Mouse (Mus musculus) C2C12 (cell line): ENCODE measurements around the gene Palm3. TPM values are rescaled to one million over a fixed set of nuclear protein-coding genes. Genes with fewer than 3 reads are reported as not detected.
A peak's percentile ranks its signal among the peaks of the same experiment; 100 is the strongest.

Experiments
- H3K27me3 ChIP-seq: one replicate; pipeline ENCODE4 v1.6.1; 2011; ENCODE audit not compliant: control insufficient read depth, insufficient read depth, insufficient read length
- H3K36me3 ChIP-seq: one replicate; pipeline ENCODE4 v1.6.1; 2011; ENCODE audit not compliant: control insufficient read depth, insufficient read depth
- H3K4me3 ChIP-seq: one replicate; pipeline ENCODE4 v1.5.1; 2011; ENCODE audit warnings: mild to moderate bottlenecking, control low read depth; ENCODE audit not compliant: poor library complexity, insufficient read depth, severe bottlenecking
- H3K79me2 ChIP-seq: one replicate; pipeline ENCODE4 v1.6.1; 2011; ENCODE audit not compliant: control insufficient read depth, insufficient read depth
- H3K79me3 ChIP-seq: one replicate; pipeline ENCODE4 v1.6.1; 2011; ENCODE audit warnings: low read depth, control low read depth
- H3ac ChIP-seq: one replicate; pipeline ENCODE3; 2011; ENCODE audit warnings: low read depth; ENCODE audit not compliant: control insufficient read depth, insufficient read length
- CEBPB ChIP-seq: IDR thresholded peaks from one replicate; pipeline ENCODE4 v1.6.1; 2011; ENCODE audit warnings: low read depth, mild to moderate bottlenecking, control low read depth, moderate library complexity
- CTCF ChIP-seq: IDR thresholded peaks from one replicate; pipeline ENCODE4 v1.5.1; 2011; ENCODE audit not compliant: control insufficient read depth, insufficient read depth, insufficient read length
- FOSL1 ChIP-seq: IDR thresholded peaks from one replicate; pipeline ENCODE4 v1.8.0; 2011; ENCODE audit warnings: mild to moderate bottlenecking, low read length; ENCODE audit not compliant: poor library complexity, insufficient read depth, severe bottlenecking
- MAX ChIP-seq: IDR thresholded peaks from one replicate; pipeline ENCODE4 v1.6.1; 2011; ENCODE audit warnings: mild to moderate bottlenecking, control low read depth
- MYOD1 ChIP-seq: IDR thresholded peaks from one replicate; pipeline ENCODE4 v1.6.1; 2011; ENCODE audit warnings: low read depth; ENCODE audit not compliant: control insufficient read depth, insufficient read length
- MYOG ChIP-seq: IDR thresholded peaks from one replicate; pipeline ENCODE4 v1.6.1; 2011; ENCODE audit not compliant: control insufficient read depth, insufficient read length; ENCODE audit errors: extremely low read depth
- USF1 ChIP-seq: IDR thresholded peaks from one replicate; pipeline ENCODE4 v1.6.1; 2011; ENCODE audit warnings: low read depth, mild to moderate bottlenecking, control low read depth, moderate library complexity
- polyA plus RNA-seq: library from polyadenylated mRNA; unstranded; fragments of >200 nt; fragmentation: generic; extraction: Trizol; gene quantifications from one replicate; pipeline ENCODE4 v1.2.1, GENCODE M21; 2012; ENCODE audit warnings: missing spikeins

The Palm3 gene
- polyA plus RNA-seq, 1 experiment, result 3.5 TPM

DNA sequence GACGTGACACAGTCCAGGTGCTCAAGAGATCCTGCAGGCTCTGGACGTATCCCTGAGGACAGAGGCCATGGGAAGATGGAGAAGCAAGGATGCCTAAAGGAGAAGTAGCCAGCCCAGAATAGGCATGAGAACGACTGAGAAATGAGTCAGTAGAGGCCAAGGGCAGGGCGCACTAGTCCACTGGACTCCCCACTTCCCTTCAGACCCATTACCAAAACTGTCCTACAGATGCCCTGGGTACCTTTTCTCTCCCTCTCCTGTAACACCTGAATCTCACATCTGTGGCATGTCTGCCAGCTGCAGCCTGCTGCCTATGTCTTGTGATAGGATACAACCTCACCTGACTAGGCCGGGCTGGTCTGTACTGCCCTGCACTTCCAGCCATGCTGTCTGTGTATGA, 49.0 kb downstream of the Palm3 start:
- Histone ChIP-seq H3ac (no peak overlapping the region), H3K27me3 (no peaks in the 10 kb centered on the region), H3K79me2 (peaks cover 62% of the 10 kb centered on the region), H3K4me3 (no peak overlapping the region), H3K36me3 (no peaks in the 10 kb centered on the region), H3K79me3 (peaks cover 29% of the 10 kb centered on the region)
- TF ChIP-seq CEBPB (no peak), MYOD1 (no peak), USF1 (no peak), CTCF (no peak), FOSL1 (no peak), MAX (no peak), MYOG (no peak)

DNA sequence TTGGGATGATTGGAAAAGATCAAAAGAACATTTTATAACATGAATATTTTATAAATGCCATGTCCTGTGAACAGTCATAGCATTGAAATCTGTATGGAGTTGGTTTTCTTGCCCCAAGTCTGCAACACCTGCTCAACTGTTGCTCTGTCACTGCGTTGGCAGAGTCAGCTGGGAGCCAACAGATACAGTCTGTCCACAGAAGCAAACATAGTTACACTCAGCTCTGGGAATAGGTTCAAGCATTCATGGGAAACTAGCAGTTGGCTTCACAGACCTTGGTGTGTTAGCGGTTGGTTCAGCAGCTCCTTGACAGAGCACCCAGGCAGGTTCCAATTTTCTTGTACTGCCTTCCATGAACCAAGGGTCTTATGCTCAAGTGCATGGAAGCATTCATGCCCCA, 49.4 kb downstream of the Palm3 start:
- Histone ChIP-seq H3K4me3 (no peak overlapping the region), H3ac (no peak overlapping the region), H3K36me3 (no peaks in the 10 kb centered on the region), H3K79me2 (peaks cover 62% of the 10 kb centered on the region), H3K79me3 (peaks cover 29% of the 10 kb centered on the region), H3K27me3 (no peaks in the 10 kb centered on the region)
- no peak for TF ChIP-seq CEBPB
- no peak for TF ChIP-seq FOSL1
- TF ChIP-seq USF1, result no peak
- TF ChIP-seq CTCF, result no peak
- no peak for TF ChIP-seq MYOG
- no peak for TF ChIP-seq MYOD1
- no peak for TF ChIP-seq MAX

DNA sequence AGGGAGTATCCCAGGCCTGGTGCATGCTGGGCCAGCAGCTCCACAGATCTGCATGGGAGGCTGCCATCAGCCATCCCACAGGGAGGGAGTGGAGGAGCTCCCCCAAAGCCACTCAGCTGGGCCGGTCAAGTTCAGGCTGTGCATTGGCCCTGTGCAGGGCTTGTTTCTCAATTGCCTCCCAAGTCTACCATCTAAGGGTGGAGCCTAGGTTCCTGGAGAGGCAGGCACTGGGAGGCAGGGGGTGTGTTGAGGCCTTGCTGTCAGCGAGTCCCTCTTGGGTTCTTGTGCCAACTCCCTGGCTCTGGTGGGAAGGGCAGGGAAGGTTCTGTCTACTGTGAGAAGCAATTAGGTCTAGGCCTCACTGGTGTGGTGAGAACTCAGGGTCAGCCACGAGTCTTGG, 50.6 kb downstream of the Palm3 start:
- H3ac ChIP-seq, result no peak overlapping the region
- H3K79me2 ChIP-seq, result peaks cover 62% of the 10 kb centered on the region
- peaks cover 29% of the 10 kb centered on the region for H3K79me3 ChIP-seq
- H3K4me3 ChIP-seq, result no peak overlapping the region
- H3K27me3 ChIP-seq, result no peaks in the 10 kb centered on the region
- H3K36me3 ChIP-seq, result no peaks in the 10 kb centered on the region
- TF ChIP-seq MYOD1 (no peak), USF1 (no peak), FOSL1 (no peak), MAX (no peak), MYOG (no peak), CEBPB (no peak)

DNA sequence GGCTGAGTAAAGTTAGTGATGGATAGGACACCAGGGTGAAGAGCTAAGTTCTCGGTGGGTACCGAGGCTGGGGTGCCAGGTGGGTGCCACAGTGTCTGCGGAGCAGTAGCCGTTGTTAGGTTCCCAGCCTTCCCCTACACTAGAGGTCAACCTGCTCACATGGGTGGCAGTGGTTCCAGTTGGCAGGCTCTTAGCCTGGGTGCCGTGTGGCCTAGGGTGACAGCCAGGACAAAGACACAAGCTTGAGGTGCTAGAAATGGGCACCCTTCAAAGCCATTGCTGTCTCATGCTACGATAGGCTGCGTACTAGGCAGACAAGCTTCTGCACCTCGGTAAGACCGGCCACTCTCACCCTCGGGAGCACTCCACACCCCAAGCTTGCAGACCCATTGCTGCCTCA, 51.0 kb downstream of the Palm3 start:
- Histone ChIP-seq H3K36me3 (no peaks in the 10 kb centered on the region), H3ac (no peak overlapping the region), H3K79me3 (peaks cover 29% of the 10 kb centered on the region), H3K79me2 (peaks cover 61% of the 10 kb centered on the region), H3K27me3 (no peaks in the 10 kb centered on the region), H3K4me3 (no peak overlapping the region)
- TF ChIP-seq USF1 (no peak), MYOD1 (no peak), FOSL1 (no peak), MAX (no peak), CTCF (no peak), MYOG (no peak), CEBPB (no peak)

- Histone ChIP-seq H3K36me3 (no peaks in the 10 kb centered on the region), H3K27me3 (no peaks in the 10 kb centered on the region), H3K4me3 (no peak overlapping the region), H3K79me3 (peaks cover 20% of the 10 kb centered on the region), H3ac (peak overlapping the region; percentile 6), H3K79me2 (peaks cover 50% of the 10 kb centered on the region)
- TF ChIP-seq MYOD1 (no peak), CTCF (no peak), MYOG (no peak), FOSL1 (no peak), MAX (no peak), CEBPB (no peak), USF1 (no peak)
Observed at GRCm38 (mm10) chr8:84073230-84073976, 52.1 kb downstream of the Palm3 start.
